Mouse (Mus musculus) thymus, postnatal 14 days (tissue): ENCODE results near the gene Gas1.

Source experiments
- DNase-seq: peaks from one replicate; pipeline ENCODE4 v3.0.0; 2021

The Gas1 gene

GRCm38 (mm10) chr13:60172366-60173017 lies 4.7 kb downstream of the Gas1 start:
- no peak for DNase-seq

- no peak for DNase-seq
Measured at GRCm38 (mm10) chr13:60171781-60172180, 5.4 kb downstream of the Gas1 start.

GRCm38 (mm10) chr13:60170898-60171715 lies 6.1 kb downstream of the Gas1 start:
- no peak for DNase-seq

GRCm38 (mm10) chr13:60169026-60169425 lies 8.1 kb downstream of the Gas1 start:
- DNase-seq = no peak

- no peak for DNase-seq
Measured at GRCm38 (mm10) chr13:60156294-60157126, 20.7 kb downstream of the Gas1 start.

GRCm38 (mm10) chr13:60154170-60154569 lies 23.0 kb downstream of the Gas1 start:
- no peak for DNase-seq

GRCm38 (mm10) chr13:60148235-60148634 lies 28.9 kb downstream of the Gas1 start:
- DNase-seq = no peak

GRCm38 (mm10) chr13:60147857-60148181 lies 29.3 kb downstream of the Gas1 start:
- DNase-seq = no peak

- DNase-seq = no peak
Measured at GRCm38 (mm10) chr13:60146994-60147856, 29.9 kb downstream of the Gas1 start.

GRCm38 (mm10) chr13:60146231-60146630 lies 30.9 kb downstream of the Gas1 start:
- DNase-seq = no peak

- DNase-seq = no peak
Measured at GRCm38 (mm10) chr13:60136962-60137361, 40.2 kb downstream of the Gas1 start.

GRCm38 (mm10) chr13:60134439-60134799 lies 42.7 kb downstream of the Gas1 start:
- no peak for DNase-seq

- DNase-seq = no peak
Measured at GRCm38 (mm10) chr13:60133716-60134438, 43.3 kb downstream of the Gas1 start.

- DNase-seq = no peak
Measured at GRCm38 (mm10) chr13:60131771-60132170, 45.4 kb downstream of the Gas1 start.

- DNase-seq = no peak
Measured at GRCm38 (mm10) chr13:60129541-60129940, 47.6 kb downstream of the Gas1 start.

- no peak for DNase-seq
Measured at GRCm38 (mm10) chr13:60126338-60126737, 50.8 kb downstream of the Gas1 start.

- DNase-seq = no peak
Measured at GRCm38 (mm10) chr13:60125501-60126305, 51.5 kb downstream of the Gas1 start.

- no peak for DNase-seq
Measured at GRCm38 (mm10) chr13:60125020-60125419, 52.1 kb downstream of the Gas1 start.

GRCm38 (mm10) chr13:60124456-60124855 lies 52.7 kb downstream of the Gas1 start:
- DNase-seq = no peak
